Mouse (Mus musculus) c-Kit-negative CD71-positive TER-119-positive erythroid progenitor cells, embryonic 14.5 days (primary cell): ENCODE measurements around the gene Vmn1r212.
"Not testable (repeated sequence)": the region's sequence is repeated elsewhere in the genome, so short reads cannot be mapped to it uniquely, and the experiment has no call there.

Source experiments
- DNase-seq: peaks from one replicate; pipeline ENCODE4 v3.0.0-alpha.2; 2013; ENCODE audit warnings: low read depth, low spot score

Vmn1r212 gene

DNA sequence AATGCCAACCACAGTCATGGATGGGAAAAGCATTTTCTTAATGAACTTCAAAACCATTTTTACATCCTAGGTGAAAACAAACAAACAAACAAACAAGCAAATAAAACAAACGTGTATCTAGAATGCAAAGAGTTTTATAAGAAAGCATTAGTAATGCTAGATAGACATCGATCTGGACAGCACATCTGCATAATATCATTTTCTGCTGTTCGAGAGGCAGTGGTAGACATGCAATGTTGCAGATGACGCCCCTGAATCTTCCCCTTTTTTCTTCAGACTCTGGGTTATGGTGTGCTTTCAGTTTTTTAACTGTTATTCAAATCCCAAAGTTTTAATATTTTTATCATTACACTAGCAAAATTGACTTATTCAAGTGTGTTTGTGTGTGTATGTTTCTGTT, at the start of gene Vmn1r212:
Gene Vmn1r212, minus strand, starts transcription at position 101 of the 400 bp plus-strand sequence.
- no peak for DNase-seq

DNA sequence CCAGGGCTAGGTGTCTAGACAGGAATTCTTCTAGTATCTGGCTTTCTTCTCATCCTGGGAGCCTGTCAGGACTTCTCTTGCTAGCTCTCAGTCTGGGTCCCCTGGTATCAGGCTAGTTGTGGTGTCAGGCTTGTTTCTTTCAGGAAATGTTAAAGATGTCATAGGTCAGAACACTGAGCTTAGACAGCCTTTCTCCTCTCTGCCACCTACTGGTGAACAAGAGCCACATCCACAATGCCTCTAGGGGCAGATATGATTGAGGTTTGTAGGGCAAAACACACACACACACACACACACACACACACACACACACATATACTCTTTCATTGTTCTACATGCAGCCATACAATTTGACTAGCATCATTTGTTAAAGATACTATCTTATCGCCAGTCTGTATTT, 4.7 kb downstream of the Vmn1r212 start:
- DNase-seq, result no peak

DNA sequence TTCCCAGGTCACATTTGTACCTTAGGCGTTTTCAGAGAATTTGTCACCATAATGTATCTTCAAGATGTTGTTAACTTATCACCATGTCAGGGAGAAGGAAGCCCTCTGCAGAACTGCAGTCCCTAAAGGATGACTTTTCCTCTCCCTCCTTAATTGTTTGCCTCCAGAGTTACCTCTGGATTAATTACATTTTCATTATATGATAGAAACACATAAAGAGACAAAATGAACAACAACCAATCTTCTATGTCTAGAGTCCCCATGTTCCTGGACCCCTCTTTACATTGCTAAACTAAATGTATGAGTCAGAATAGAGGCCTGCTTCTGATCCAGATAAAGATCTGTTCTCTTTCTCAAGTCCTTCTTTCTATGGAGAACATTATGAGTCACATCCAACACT, 26.5 kb downstream of the Vmn1r212 start, which contains the start of gene Vmn1r211:
Gene Vmn1r211, minus strand, starts transcription at position 101 of the 400 bp plus-strand sequence.
- DNase-seq, result no peak

DNA sequence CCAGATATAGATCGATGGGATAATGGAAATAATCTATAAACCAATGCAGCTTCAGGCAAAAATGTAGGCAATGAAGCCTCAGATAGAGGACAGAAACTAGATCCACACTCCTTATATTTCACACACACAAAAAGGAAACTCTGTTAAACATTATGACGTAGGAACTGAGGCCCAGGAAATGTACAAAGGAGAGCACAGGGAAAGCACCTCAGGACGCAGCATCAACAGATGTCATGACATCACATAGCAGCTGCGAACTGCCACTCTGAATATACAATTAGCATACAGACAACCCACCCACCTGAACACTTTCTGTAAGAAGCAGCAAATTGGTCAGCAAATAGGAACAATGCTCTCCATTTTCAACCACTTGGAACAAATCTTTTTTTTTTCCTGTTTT, 29.2 kb downstream of the Vmn1r212 start:
- no peak for DNase-seq

DNA sequence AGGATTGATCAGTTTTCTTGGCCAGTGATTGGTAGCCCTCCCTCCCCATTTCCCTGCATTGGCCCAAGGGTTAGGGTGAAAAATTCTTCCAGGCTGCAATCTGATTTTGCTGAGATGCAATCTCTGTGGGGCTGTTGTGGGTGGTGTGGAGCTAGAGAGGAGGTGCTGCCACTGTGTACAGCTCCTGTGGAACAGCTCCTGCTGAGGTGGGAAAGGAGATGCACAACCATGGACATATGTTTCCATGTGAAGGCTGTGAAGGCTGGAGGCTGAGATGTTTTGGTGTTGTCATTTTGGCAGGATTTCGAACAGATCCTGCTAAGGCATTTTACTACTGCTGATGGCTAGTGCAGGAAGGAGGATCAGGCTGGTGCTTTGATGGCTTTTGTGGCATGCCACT, 37.2 kb downstream of the Vmn1r212 start:
- DNase-seq, result no peak

DNA sequence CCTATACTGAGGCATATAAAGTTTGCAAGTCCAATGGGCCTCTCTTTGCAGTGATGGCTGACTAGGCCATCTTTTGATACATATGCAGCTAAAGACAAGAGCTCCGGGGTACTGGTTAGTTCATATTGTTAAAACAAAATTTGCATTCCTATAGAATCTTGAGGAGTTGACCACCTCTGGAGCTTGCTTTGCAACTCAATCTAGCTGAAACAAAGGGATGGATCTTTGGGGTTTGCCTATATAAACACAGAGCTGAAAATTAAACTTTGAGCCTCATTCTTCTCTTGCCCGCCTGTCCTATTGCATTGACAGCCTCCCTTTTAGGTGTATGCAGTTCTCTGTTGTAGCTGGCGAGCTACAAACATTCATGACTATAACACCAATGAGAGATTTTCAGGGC, 39.7 kb downstream of the Vmn1r212 start:
- DNase-seq, result not testable (repeated sequence)
